Mouse (Mus musculus) erythroblast, embryonic 14.5 days (primary cell): ENCODE measurements around the gene Nfatc3. TPM values are rescaled to one million over a fixed set of nuclear protein-coding genes. Genes with fewer than 3 reads are reported as not detected.

Experiments
- H3K27me3 ChIP-seq: 2 replicates; pipeline ENCODE4 v1.6.1; 2012; ENCODE audit warnings: inconsistent platforms; ENCODE audit not compliant: control insufficient read depth
- H3K36me3 ChIP-seq: 2 replicates; pipeline ENCODE4 v1.6.1; 2012; ENCODE audit warnings: mild to moderate bottlenecking, inconsistent platforms; ENCODE audit not compliant: control insufficient read depth
- H3K4me1 ChIP-seq: 2 replicates; pipeline ENCODE4 v1.6.1; 2012; ENCODE audit warnings: inconsistent platforms; ENCODE audit not compliant: control insufficient read depth
- H3K4me3 ChIP-seq: replicated peaks from 2 replicates; pipeline ENCODE3; 2012; ENCODE audit warnings: moderate library complexity, mild to moderate bottlenecking, inconsistent platforms
- H3K9me3 ChIP-seq: 2 replicates; pipeline ENCODE4 v1.6.1; 2012; ENCODE audit warnings: low read length, inconsistent platforms, mixed read lengths; ENCODE audit not compliant: control insufficient read depth
- GATA1 ChIP-seq: IDR thresholded peaks from 2 replicates; pipeline ENCODE4 v1.6.1; 2012; ENCODE audit warnings: low read length, inconsistent platforms, mixed read lengths
- TAL1 ChIP-seq: IDR thresholded peaks from 3 replicates; pipeline ENCODE4 v1.6.1; 2012; ENCODE audit warnings: low read length, inconsistent platforms, mixed read lengths
- polyA plus RNA-seq: library from polyadenylated mRNA; stranded (reverse); fragments of >175 nt; gene quantifications from 2 replicates; pipeline ENCODE4 v1.2.3, GENCODE M21; 2012

Gene Nfatc3
- polyA plus RNA-seq, 1 experiment = 0.54 TPM

DNA sequence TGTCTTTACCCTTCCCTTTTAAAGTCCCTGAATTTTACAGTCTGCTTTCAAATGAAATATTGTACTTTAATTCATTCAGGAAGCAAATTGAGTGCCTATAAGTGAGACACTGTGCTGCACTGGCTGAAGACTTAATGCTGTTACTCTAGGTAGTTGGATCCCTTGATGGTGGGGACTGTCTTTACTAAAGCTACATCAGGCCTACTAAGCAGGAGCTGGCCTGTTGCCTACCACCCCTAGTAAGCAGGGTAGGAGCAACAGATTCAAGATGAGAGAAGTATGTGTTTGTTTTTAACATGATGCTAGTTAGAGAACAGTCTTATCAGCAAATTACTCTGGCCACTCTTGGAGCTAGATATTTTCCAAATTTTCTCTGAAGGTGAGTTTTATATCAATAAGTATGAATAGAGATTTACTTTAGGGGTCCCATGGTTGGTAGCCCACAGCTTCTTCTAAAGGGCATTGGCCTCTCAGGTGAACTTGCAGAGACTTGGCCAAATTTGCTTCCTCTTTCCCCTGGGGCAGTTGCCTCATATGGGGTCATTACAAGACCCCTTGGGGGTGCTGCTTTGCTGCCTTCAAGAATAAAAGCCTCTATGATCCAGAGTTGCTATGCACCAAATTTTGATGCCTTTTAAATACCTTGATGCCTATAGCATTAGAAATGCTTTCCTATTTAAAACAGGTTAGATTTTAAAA is 70.7 kb downstream of the Nfatc3 start:
- TF ChIP-seq TAL1 = no peak
- no peak for TF ChIP-seq GATA1
- Histone ChIP-seq H3K4me1 (peaks cover 7% of the 10 kb centered on the region), H3K36me3 (peaks cover 80% of the 10 kb centered on the region), H3K27me3 (peaks cover 15% of the 10 kb centered on the region), H3K4me3 (no peak overlapping the region), H3K9me3 (no peaks in the 10 kb centered on the region)

DNA sequence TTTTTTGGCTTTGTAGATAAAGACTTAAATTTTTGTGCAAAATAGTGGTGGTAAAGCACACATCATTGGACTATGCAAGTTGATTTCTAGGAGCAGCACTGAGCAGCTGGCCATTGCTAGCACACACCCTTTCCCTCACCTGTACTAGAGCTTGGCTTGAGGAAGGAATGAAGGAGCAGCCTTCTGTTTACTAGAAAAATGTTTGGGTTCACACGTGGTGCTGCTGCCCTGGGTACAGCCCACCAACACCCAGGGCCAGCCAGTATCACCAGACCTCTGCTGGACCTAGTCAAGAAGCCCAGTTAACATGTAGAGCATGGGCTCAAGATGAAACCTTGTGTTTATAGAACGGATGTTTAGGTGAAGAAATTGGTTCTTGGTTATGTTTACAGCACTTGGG is 71.4 kb downstream of the Nfatc3 start:
- H3K9me3 ChIP-seq = no peaks in the 10 kb centered on the region; the same call in 1 of the 2 replicates
- TF ChIP-seq GATA1 (no peak), TAL1 (no peak)
- H3K4me3 ChIP-seq = no peak overlapping the region
- H3K36me3 ChIP-seq = peaks cover 76% of the 10 kb centered on the region
- H3K4me1 ChIP-seq = peaks cover 7% of the 10 kb centered on the region
- H3K27me3 ChIP-seq = peaks cover 21% of the 10 kb centered on the region

DNA sequence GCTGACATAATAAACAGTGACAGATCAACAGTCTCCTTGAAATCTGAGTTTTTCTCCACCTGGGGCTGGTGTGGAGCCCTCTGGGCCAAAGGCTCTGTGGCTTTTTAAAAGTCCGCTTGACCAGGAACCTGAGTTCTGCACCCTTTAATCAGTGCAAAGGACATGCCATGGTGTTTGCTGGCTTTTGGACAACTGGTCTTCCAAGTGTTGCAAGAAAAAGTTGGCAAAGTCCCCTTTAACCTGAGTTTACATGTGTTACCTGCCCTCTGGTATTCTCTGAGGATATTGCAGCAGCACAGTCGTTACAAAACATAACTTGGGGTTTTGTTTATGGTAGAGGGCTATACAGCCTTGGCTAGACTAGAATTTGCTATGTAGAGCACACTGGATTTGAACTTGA is 71.9 kb downstream of the Nfatc3 start:
- no peak for TF ChIP-seq GATA1
- Histone ChIP-seq H3K4me3 (no peak overlapping the region), H3K36me3 (peaks cover 76% of the 10 kb centered on the region), H3K27me3 (peaks cover 27% of the 10 kb centered on the region), H3K9me3 (no peaks in the 10 kb centered on the region; the same call in 1 of the 2 replicates), H3K4me1 (peaks cover 7% of the 10 kb centered on the region)

DNA sequence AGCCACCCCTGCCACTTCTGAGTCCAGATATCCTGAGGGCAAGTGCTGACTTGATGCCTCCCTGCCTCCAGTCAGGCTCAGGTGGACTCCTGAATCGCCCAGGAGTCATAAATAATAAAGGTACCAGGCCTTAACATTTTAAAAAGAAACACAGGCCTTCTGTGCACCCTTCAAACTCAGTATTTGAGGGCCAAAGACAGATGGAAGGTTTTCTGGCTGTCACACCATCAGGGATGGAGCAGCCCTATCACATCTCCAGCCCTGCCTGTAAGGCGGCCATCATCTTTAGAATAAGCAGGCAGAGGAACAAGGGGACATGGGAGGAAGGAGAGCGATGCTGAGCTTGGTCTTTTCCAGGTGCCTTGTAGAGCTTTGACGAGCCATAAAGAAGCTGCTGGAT is 72.4 kb downstream of the Nfatc3 start:
- Histone ChIP-seq H3K4me3 (no peak overlapping the region), H3K36me3 (peaks cover 74% of the 10 kb centered on the region), H3K9me3 (peaks cover 4% of the 10 kb centered on the region; the same call in 1 of the 2 replicates), H3K4me1 (peaks cover 11% of the 10 kb centered on the region), H3K27me3 (peaks cover 32% of the 10 kb centered on the region)
- TF ChIP-seq GATA1 (no peak), TAL1 (no peak)

DNA sequence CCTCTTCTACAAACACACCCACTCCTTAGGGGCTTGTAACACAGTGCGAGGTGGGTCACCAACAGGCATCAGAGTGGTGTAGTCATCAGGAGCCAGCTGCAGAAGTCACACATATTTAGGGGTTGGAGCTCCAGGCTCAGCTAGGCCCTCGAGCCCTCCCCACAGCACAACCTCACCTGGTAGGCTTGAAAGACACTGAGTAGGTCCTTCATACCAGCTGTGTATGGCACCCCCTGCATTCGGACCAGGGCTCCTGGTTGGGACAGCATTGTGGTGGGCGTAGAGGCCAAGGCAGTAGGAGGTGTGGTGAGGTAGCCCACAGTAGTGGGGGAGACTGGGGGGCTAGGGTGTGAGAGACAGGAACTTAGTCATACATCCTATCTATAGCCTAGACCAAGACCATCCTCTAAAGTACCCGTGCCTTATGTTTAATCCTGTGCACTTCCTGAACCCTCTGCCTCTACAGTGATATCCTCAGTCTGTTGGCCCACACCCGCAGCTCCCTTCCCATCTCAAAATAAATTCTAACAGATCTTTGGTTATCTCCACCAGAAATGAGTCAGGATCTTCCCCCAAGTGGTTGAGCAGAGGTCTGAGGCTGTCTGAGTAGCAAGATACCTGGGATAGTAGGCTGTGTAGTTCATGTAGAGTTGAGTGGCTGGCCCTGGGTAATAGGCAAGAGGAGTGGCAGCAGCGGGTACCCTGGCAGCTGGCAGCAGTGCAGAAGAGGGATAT is 73.0 kb downstream of the Nfatc3 start:
- TF ChIP-seq TAL1 (no peak), GATA1 (no peak)
- Histone ChIP-seq H3K36me3 (peaks cover 68% of the 10 kb centered on the region), H3K4me1 (peaks cover 18% of the 10 kb centered on the region), H3K27me3 (peaks cover 38% of the 10 kb centered on the region), H3K9me3 (peaks cover 9% of the 10 kb centered on the region; the same call in 1 of the 2 replicates), H3K4me3 (no peak overlapping the region)

DNA sequence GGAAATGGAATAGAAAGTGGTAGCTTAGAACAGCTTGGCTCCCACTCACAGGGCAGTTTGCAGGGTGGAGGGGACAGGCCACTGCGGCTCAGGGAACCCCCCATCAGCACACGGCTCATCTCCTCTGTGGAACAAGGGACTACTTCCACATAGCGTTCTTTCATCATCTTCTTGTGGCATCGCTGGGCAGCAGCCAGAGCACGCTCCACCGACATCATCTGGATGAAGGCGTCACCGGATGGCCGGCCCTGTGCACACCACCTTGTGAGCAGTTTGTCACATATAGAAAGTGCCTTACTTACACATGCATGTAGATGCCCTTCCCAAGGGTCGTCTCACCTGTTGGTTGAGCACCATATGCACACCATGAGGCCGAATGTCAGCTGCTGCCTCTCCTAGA is 73.7 kb downstream of the Nfatc3 start:
- peaks cover 63% of the 10 kb centered on the region for H3K36me3 ChIP-seq
- no peak overlapping the region for H3K4me3 ChIP-seq
- peaks cover 16% of the 10 kb centered on the region; the same call in 1 of the 2 replicates for H3K9me3 ChIP-seq
- TF ChIP-seq TAL1 = no peak
- no peak for TF ChIP-seq GATA1
- peaks cover 45% of the 10 kb centered on the region for H3K27me3 ChIP-seq
- peaks cover 23% of the 10 kb centered on the region for H3K4me1 ChIP-seq

DNA sequence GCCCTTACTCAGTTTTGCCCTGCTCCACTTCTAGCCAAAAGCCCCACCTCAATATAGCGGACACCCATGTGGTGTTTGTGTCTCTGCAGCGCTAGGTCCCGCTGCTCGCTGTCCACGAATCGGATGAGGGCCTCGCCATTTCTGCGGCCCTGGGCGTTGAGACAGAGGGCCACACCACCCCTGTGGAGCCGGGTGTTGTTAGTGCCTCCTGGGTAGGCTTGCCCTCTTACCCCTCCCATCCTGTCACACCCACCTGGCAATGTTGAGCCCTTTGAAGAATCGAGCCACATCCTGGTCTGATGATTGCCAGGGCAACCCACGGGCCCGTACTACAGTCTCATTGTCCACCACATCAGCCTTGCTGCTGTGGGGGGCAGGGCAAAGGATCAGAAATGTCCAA is 74.9 kb downstream of the Nfatc3 start:
- Histone ChIP-seq H3K36me3 (peaks cover 51% of the 10 kb centered on the region), H3K27me3 (peaks cover 57% of the 10 kb centered on the region), H3K9me3 (peaks cover 20% of the 10 kb centered on the region; the same call in 1 of the 2 replicates), H3K4me3 (no peak overlapping the region), H3K4me1 (peaks cover 34% of the 10 kb centered on the region)
- TF ChIP-seq GATA1 (no peak), TAL1 (no peak)

DNA sequence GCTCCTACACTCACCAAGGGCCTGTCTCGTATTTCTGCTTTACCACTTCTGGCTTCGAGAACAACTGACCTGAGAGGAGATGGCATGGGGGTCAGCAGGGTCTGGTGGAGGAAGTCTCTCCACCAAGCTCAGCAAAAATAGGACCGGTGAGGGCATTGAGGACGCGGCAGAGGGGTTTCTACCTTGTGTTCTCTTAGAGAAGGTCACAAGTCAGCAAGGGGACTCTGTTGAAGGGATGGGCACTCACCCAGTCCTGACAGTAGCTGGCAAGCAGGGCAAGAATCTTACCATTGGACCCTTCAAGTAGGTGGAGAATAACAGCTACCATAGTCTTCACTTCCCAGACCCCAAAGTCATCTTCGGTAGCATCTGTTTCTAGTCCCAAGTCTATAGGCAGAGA is 75.3 kb downstream of the Nfatc3 start:
- Histone ChIP-seq H3K4me3 (no peak overlapping the region), H3K27me3 (peaks cover 61% of the 10 kb centered on the region), H3K4me1 (peaks cover 34% of the 10 kb centered on the region), H3K9me3 (peaks cover 20% of the 10 kb centered on the region; the same call in 1 of the 2 replicates), H3K36me3 (peaks cover 47% of the 10 kb centered on the region)
- no peak for TF ChIP-seq TAL1
- no peak for TF ChIP-seq GATA1
